Mouse (Mus musculus) olfactory bulb, adult 2 months (tissue): Measurements from ENCODE around the gene Impg1. TPM values are rescaled to one million over a fixed set of nuclear protein-coding genes. Genes with fewer than 3 reads are reported as not detected.
A peak's percentile ranks its signal among the peaks of the same experiment; 100 is the strongest.
"Not testable (repeated sequence)": the region's sequence is repeated elsewhere in the genome, so short reads cannot be mapped to it uniquely, and the experiment has no call there.

Experiments
- H3K27ac ChIP-seq: fragments of 200-500 bp; 2 replicates; pipeline ENCODE4 v1.5.1; 2012; ENCODE audit warnings: low read depth, low read length; ENCODE audit not compliant: insufficient read depth
- H3K4me1 ChIP-seq: fragments of 200-500 bp; 2 replicates; pipeline ENCODE4 v1.6.1; 2012; ENCODE audit warnings: low read length; ENCODE audit not compliant: control insufficient read depth, insufficient read depth
- H3K4me3 ChIP-seq: fragments of 200-500 bp; 2 replicates; pipeline ENCODE4 v1.5.1; 2012; ENCODE audit warnings: mild to moderate bottlenecking, low read depth, low read length, moderate library complexity; ENCODE audit not compliant: insufficient read depth
- CTCF ChIP-seq: fragments of 200-500 bp; IDR thresholded peaks from 2 replicates; pipeline ENCODE4 v1.5.1; 2012; ENCODE audit warnings: low read depth, mild to moderate bottlenecking, low read length, moderate library complexity; ENCODE audit not compliant: insufficient read depth
- POLR2A ChIP-seq: fragments of 200-500 bp; IDR thresholded peaks from 2 replicates; pipeline ENCODE4 v1.6.1; 2012; ENCODE audit warnings: mild to moderate bottlenecking, low read depth, low read length, moderate library complexity; ENCODE audit not compliant: insufficient read depth
- WGBS: fragments of 180-500 bp; shearing (Covaris S2); methylation state at CpG from one replicate; pipeline ENCODE4 v1.1.7; 2018; 5-methylcytosine and 5-hydroxymethylcytosine counted together
- polyA plus RNA-seq: library from polyadenylated mRNA; stranded (reverse); fragments of >200 nt; gene quantifications from 2 replicates; pipeline ENCODE4 v1.2.4, GENCODE M21; 2012; ENCODE audit warnings: low replicate concordance; ENCODE audit not compliant: missing spikeins, insufficient read depth, insufficient read length

Gene Impg1
- polyA plus RNA-seq, 1 experiment = not detected

GRCm38 (mm10) chr9:80333466-80333865 lies 131.8 kb downstream of the Impg1 start:
- no peak overlapping the region for H3K4me3 ChIP-seq
- H3K4me1 ChIP-seq = peaks cover 2% of the 10 kb centered on the region
- 18% methylated on average over 8 of the region's 8 CpGs for WGBS
- no peak for TF ChIP-seq CTCF
- TF ChIP-seq POLR2A = no peak
- H3K27ac ChIP-seq = no peak overlapping the region

- H3K4me1 ChIP-seq = peaks cover 2% of the 10 kb centered on the region
- 11% methylated on average over 14 of the region's 14 CpGs for WGBS
- no peak overlapping the region for H3K27ac ChIP-seq
- no peak for TF ChIP-seq POLR2A
- peak overlapping the region; percentile 40 for H3K4me3 ChIP-seq
Observed at GRCm38 (mm10) chr9:80332153-80332552, 133.1 kb downstream of the Impg1 start.

GRCm38 (mm10) chr9:80321051-80321887 lies 144.0 kb downstream of the Impg1 start:
- 99% methylated on average over 2 of the region's 2 CpGs for WGBS

GRCm38 (mm10) chr9:80318027-80318426 lies 147.3 kb downstream of the Impg1 start:
- no peak overlapping the region for H3K4me3 ChIP-seq
- H3K4me1 ChIP-seq = no peaks in the 10 kb centered on the region
- no peak overlapping the region for H3K27ac ChIP-seq
- TF ChIP-seq POLR2A (no peak), CTCF (no peak)
- WGBS = 91% methylated on average over 6 of the region's 6 CpGs

More at GRCm38 (mm10) chr9:80321051-80321887, 144.0 kb downstream of the Impg1 start:
- H3K4me1 ChIP-seq, H3K27ac ChIP-seq, H3K4me3 ChIP-seq: not testable (repeated sequence)

- Histone ChIP-seq H3K4me1 (no peaks in the 10 kb centered on the region), H3K4me3 (no peak overlapping the region), H3K27ac (no peak overlapping the region)
- TF ChIP-seq CTCF (no peak), POLR2A (no peak)
- 96% methylated on average over 6 of the region's 6 CpGs for WGBS
Observed at GRCm38 (mm10) chr9:80315922-80316321, 149.4 kb downstream of the Impg1 start.

GRCm38 (mm10) chr9:80313610-80314009 lies 151.7 kb downstream of the Impg1 start:
- TF ChIP-seq CTCF (no peak), POLR2A (no peak)
- Histone ChIP-seq H3K4me3 (no peak overlapping the region), H3K27ac (no peak overlapping the region), H3K4me1 (no peaks in the 10 kb centered on the region)
- 77% methylated on average over 5 of the region's 5 CpGs for WGBS

GRCm38 (mm10) chr9:80307629-80308028 lies 157.7 kb downstream of the Impg1 start:
- Histone ChIP-seq H3K4me3 (no peak overlapping the region), H3K27ac (no peak overlapping the region), H3K4me1 (no peaks in the 10 kb centered on the region)
- no peak for TF ChIP-seq POLR2A
- TF ChIP-seq CTCF = no peak
- 94% methylated on average over 13 of the region's 13 CpGs for WGBS

GRCm38 (mm10) chr9:80306853-80307252 lies 158.4 kb downstream of the Impg1 start:
- WGBS = 36% methylated on average over 11 of the region's 11 CpGs
- TF ChIP-seq POLR2A = no peak
- TF ChIP-seq CTCF = no peak
- H3K27ac ChIP-seq = no peak overlapping the region
- H3K4me1 ChIP-seq = no peaks in the 10 kb centered on the region
- H3K4me3 ChIP-seq = no peak overlapping the region

GRCm38 (mm10) chr9:80306390-80306789 lies 158.9 kb downstream of the Impg1 start:
- H3K27ac ChIP-seq = no peak overlapping the region
- H3K4me3 ChIP-seq = no peak overlapping the region
- 54% methylated on average over 4 of the region's 4 CpGs for WGBS
- no peaks in the 10 kb centered on the region for H3K4me1 ChIP-seq
- no peak for TF ChIP-seq CTCF
- no peak for TF ChIP-seq POLR2A

GRCm38 (mm10) chr9:80303518-80303917 lies 161.8 kb downstream of the Impg1 start:
- TF ChIP-seq POLR2A = no peak
- no peak for TF ChIP-seq CTCF
- WGBS = 82% methylated on average over 4 of the region's 4 CpGs
- H3K4me1 ChIP-seq = no peaks in the 10 kb centered on the region
- no peak overlapping the region for H3K27ac ChIP-seq
- H3K4me3 ChIP-seq = no peak overlapping the region
